Mouse (Mus musculus): ENCODE results near the gene Pycr1.
A peak's percentile ranks its signal among the peaks of the same experiment; 100 is the strongest.
"Not testable (repeated sequence)": the region's sequence is repeated elsewhere in the genome, so short reads cannot be mapped to it uniquely, and the experiment has no call there.

The Pycr1 gene

DNA sequence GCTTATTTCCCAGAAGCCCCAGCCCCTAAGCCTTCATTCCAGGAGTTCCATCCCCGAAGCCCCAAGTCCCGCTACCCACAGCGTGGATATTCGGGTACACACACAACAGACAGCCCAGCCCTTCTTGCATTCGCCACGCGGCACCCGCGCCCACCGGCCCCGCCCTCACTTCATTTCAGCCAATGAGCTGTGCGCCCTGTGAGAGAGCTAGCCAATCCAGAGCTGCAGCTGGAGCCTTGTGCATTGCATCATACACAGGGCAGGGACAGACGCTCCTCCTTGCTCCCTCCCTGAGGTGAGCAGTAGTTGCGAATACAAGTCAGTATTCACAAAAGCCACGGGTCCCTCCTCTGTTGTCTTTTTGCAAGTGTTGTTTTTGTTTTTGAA lies at the start of gene Pycr1:
Gene Pycr1, minus strand, starts transcription at position 169 of the 387 bp plus-strand sequence.
- peak; percentile 90 for DNase-seq (ENCODE audit: low spot score)

DNA sequence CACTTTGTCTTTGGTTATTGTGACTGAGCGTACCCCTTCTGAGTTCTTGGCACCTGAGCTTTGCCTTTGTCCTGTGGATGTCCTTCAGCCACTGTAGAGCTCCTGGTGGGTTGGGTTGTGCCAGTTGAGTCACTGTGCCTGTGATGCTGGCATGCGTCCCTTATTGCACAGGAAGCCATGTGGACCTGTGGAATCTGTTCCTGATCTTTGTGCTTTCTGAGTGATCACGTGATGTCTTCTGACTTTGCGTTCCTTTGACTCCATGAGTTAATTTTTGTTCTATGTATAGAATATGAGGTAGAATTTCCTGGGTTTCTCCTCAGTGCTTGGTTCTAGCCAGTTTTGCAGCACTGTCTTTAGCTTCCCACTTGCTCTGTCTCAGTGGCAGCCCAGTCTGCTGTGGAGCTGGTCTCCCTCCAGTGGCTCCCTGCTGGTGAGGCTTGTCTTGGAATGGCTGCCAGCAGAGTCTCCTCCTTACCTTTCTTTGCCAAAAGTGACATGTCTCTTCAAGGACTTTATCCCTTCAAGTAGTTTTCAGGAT lies 49.0 kb upstream of the Pycr1 start:
- no peak for DNase-seq (ENCODE audit: low spot score)

DNA sequence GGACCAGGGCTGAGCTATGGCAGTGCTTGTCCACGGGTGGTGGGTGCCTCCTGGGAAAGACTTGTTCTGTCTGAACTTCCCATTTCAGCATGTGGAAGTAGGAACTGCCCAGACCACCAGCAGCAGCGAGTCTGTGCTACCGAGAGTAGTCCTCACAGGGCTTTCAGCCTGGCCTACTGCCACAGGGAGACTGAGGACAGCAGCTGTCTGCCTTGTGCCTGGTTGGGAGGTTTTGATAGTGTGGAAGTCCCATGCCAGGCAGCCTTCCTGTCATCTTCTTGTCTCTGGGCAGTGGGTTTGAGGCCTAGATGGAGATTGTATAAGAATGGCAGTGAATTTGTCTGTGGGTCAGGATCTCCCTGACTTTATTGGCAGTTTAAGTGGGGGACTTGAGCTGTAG lies 45.8 kb upstream of the Pycr1 start:
- no peak for DNase-seq (ENCODE audit: low spot score)

DNA sequence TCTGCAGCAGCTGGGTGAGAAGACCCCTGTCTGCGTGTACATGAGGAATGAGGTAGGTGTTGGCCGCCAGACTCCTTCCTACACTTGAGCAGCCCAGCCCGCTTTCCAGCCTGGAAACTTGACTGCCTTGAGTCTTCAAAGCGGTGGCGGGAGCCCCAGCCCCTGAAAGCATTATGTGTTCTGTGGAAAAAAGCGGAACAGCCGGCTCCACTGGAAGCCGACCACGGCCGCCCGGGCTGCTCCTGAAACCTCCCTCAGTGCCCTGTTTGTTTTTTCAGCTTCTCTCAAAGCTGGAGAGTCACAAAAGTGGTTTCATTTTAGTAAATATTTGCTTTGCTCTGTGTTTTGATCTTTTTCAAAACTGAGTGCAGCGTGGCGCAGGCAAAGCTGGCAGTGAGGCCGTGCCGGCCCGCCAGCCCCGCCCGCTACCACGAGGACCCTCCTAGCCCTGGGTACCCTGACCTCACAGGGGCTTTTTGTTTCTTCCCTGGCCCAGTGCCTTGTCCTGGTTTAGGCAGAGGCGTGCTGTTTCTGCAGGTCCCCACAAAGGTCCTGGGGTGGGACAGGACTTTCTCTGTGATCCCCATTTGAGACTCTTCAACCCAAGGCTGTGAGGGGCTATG lies 43.2 kb upstream of the Pycr1 start:
- no peak for DNase-seq (ENCODE audit: low spot score)

DNA sequence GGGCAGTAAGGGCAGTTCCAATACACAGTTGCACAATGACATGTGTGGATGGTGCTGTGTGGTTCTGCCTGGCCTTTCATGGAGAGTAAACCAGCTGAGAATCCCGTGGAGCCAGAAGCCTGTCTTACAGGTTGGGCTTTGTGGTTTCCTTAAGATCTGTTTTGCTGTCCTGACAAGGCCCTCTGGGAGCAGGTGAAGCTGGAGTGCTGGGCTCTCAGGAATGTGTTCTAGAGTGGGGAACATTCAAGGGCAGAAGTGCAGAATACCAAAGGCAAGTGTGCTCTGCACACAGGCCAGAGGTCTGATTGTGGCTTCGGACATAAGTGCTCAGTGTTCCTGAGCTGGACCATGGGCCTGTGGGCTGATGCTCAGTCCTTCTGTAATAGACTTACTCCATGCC lies 41.1 kb upstream of the Pycr1 start:
- DNase-seq (ENCODE audit: low spot score) = no peak

DNA sequence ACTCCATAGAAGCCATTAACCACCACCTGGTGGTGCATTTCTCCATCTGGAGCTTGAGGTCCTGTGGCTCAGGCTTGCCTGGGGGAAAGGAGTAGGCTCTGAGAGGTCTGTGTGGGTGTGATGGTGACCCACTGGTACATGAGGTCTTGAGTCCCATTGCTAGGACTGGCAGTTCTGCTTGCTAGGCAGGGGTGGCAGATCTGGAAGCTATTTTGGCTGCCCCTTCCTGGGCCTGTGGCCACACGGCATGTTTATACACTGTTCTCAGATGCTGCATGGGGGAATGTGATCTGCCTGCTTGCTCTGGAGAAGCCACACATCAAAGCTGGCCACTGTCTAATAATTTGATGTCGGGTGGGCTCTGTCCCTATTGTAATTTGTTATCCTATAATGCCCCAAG lies 40.5 kb upstream of the Pycr1 start:
- no peak for DNase-seq (ENCODE audit: low spot score)

DNA sequence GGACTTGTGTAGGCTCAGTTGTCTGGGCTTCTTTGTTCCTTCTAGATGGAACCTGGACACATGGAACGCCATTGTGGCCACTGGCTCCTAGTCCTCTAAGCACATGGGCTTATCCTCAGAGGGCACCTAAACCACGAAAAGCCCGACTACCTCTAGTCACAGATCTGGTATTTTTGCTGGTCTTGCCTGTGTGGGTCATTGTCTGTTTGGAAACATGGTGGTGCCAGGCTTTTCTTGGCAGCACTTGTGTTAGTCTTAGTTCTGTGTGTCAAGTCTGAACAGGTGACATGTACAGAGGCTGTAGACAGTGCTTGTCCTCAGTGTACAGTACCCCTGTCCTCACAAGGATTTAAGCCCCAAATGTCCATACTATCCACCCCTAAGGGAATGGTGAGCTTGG lies 40.0 kb upstream of the Pycr1 start:
- no peak for DNase-seq (ENCODE audit: low spot score)

DNA sequence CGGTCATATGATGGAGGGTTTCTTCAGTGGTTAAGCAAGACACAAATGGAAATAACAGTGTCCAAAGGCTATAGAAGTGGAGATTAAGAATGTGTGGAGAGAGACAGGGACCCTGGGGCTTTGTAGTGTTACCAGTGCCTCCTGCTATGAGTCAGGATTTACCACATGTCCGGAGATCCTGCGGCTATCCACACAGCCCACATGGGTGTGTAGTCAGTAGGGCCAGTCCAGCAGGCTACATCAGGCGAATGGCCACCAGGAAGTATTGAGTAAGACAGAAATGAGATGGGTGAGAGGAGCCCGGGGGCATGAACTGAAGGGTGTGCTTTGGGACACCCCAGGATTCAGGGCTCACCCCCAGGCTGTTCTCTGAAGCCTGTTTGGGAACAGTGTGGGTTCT lies 39.1 kb upstream of the Pycr1 start:
- DNase-seq (ENCODE audit: low spot score) = no peak

DNA sequence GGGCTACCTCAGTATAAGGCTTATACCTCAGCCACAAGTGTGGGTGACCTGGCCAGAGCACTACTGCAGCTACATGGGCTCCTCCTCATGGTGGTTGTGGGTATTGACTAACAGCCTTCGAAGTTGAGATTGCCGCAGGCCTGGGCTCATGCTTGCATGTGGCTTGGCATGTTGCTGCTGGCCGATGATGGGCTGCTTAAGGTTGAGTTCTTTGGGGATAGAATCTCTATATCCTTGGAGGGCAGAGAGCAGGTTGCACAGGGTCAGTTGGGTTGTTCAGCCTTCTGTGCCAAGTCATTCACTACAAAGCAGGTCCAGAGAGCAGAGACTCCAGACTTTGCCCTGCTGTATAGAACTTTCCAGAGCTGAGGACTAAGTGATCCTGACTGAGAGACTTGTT lies 36.3 kb upstream of the Pycr1 start:
- no peak for DNase-seq (ENCODE audit: low spot score)

DNA sequence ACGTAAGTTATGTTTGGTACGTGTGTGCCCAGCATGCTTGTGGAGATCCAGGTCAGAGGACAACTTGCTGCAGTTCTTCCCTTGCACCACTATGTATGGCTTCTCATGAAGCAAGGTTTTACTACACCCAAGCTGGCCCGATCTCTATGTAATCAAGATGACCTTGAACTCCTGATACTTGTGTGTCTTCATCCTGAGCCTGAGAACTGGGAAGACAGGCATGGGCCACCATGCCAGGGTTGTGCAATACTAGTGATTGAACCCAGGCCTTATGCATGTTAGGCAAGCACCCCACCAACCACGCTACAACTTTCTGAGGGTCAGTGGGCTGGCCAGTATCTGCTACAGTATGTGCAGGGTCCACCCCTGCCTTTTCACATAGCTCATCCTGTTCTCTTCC lies 33.4 kb upstream of the Pycr1 start:
- DNase-seq (ENCODE audit: low spot score) = no peak

DNA sequence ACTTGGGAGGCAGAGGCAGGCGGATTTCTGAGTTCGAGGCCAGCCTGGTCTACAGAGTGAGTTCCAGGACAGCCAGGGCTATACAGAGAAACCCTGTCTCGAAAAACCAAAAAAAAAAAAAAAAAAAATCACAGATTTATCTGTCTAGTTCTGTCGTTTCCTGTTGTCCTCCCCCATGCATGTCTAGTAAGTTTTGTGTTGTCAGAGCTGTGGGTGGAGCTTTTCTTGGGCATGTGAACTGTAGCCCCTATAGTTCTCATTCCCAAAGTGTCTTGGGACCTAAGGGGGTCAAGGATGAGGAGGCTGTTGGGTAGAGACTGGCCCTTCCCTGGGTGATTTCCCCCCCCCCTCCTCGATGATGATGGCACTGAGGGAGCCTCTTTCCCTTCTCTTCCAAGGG lies 32.3 kb upstream of the Pycr1 start:
- not testable (repeated sequence) for DNase-seq (ENCODE audit: low spot score)

DNA sequence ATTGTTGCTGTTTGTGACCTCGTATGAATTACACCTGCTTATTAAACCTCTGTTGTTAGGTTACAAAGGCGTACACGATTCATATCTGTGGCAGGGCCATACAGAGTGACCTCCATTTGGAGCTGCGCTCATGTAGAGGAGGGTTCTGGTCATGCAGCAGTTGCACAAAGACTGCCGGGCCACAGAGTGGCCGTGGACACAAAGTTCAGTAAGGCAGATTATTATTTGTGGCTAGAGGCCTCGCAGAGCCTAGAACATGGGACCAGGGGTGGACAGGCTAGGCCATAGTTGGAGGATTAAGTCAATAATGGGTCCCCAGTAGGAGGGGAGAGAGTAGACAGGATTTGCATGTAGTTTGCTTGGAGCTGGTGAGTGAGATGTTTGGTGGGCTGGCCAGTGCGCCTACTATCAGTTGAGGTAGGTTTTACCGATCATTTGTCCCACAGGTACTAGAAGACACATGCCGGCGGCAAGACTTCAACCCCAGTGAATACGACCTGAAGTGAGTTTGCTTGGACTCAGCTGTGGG lies 30.1 kb upstream of the Pycr1 start:
- no peak for DNase-seq (ENCODE audit: low spot score)

DNA sequence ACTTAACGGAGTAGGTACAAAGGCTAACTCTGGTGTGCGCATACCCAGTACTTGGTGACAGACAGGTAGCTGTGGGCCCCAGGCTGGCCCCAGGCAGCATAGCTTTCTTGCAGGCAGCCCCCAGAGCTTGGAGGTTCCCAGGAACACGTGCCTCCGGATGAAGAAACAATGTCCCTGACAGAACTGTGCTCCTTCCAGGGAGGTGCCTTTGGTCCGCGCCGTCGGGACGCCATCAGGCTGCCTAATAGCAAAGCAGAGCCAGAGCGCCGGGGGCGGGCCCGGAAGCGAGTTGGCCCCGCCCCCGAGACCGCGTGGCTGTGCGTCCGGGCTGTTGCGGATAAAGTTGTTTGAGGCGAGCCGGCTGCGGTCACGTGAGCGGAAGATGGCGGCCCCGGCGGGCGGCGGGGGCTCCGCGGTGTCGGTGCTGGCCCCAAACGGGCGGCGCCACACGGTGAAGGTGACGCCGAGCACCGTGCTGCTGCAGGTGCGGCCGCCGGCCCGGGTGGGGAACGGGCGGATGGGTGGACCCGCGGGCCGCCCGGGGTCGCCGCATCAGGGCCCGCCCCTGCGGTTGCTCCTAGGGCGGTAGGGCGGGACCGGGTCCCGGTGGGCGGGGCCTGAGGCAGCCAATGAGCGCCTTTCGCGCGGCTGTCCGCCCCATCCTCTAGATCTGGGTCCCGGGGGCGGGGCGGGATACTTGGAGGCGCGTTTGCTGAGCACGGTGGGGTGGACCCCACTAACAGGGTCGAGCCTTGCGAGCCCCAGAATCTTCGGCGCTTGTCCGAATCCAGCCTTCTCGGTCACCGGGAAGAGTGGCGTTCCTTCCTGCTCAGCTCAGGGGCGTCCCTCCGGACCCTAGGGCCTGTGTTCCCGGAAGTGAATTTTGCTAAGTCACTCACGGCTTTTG lies 29.4 kb upstream of the Pycr1 start, which contains the start of gene Aspscr1:
Gene Aspscr1, plus strand, starts transcription at position 287 of the 907 bp plus-strand sequence.
- DNase-seq (ENCODE audit: low spot score) = peak; percentile 95

DNA sequence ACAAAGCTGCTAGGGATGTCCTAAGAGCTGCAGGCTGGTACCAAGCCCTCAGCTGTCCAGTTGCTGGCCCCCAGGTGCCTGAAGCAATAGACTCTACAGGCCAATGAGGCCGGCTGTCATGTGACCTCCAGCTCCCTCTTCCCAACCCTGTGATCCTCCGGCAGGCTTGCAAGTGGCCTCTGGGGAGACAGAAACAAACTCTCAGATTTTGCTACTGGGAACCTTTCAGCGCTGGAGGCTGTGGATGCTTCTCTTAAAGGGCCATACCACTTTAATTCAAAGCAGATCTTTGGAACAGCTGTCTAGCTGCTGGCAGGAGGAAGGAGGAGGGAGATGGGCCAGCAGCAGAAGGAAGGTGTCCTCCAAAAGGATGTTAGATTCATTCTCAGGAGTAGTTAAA lies 23.0 kb upstream of the Pycr1 start:
- no peak for DNase-seq (ENCODE audit: low spot score)

DNA sequence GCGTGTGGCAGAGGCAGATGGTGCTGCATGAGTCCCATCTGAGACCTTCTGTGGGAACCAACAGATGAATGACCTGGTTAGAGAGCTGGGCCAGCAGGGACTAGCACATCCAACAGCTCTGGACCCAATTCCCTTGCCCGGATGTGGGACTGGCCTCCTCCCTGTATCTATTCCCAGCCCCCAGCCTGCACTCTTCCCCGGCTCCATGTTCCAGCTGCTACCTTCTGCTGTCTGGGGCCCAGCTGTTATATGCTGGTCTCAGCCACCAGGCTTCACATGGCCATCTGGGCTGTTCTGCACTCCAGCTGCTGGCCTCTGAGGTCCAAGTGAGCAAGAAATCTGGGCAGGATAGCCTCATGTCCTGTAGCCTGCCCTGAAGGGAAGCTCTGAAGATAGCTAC lies 21.8 kb upstream of the Pycr1 start:
- DNase-seq (ENCODE audit: low spot score) = no peak

DNA sequence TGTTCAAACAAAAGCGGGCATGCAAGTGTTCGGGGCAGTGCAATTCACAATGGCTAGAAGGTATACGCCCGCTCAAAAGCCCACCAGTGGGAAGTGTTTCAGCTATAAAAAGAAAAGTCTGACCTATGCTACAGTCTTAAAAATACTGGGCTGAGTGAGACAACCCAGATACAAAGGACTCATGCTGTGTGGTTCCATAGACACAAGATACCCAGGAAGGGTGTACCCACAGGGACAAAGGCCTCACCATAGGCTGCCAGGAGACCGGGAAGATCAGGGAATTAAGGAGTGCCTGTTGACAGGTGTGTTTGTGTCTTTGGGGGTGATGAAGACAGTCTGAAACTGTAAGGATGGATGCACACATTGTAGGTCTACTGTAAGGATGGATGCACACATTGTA lies 20.1 kb upstream of the Pycr1 start:
- no peak for DNase-seq (ENCODE audit: low spot score)

DNA sequence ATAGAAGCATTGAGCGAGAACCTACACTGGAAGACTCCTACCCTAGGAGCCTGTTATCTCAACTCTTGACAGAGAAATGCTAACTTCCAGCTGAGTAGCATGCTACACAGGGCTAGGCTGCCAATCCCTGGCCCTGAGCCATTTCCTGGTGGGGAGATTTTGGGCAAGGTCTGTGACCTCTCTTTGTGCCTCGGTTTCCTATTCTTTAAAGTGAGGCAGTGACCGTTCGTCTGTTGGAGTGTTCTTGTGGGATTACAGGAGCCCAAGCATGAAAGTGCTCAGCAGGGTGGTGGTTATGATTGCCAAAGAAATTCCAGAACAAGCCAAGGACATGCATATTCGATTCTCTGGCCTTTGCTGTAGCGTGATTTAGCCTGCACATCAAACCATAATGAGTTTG lies 19.2 kb upstream of the Pycr1 start:
- no peak for DNase-seq (ENCODE audit: low spot score)

DNA sequence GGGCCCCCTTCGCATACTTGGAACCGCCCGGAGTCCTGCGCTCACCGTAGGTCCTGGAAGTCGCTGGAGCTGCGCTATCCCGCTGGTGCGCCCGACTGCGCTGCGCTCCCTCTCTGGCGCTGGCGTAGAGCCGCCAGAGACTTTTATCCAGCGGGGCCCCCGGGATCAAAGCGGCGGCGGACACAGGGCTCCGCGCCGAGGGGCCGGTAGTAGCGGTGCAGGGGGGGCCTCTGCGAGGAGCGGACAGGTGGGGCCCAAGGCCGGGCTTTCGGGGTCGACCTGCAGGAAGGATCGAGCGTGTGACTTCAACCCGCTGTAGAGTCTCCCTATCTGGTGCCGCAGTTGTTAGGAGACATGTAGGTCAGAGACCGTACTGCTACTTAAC lies 17.5 kb upstream of the Pycr1 start, which contains the start of gene Notum:
Gene Notum, minus strand, starts transcription at position 100 of the 385 bp plus-strand sequence.
- no peak for DNase-seq (ENCODE audit: low spot score)

DNA sequence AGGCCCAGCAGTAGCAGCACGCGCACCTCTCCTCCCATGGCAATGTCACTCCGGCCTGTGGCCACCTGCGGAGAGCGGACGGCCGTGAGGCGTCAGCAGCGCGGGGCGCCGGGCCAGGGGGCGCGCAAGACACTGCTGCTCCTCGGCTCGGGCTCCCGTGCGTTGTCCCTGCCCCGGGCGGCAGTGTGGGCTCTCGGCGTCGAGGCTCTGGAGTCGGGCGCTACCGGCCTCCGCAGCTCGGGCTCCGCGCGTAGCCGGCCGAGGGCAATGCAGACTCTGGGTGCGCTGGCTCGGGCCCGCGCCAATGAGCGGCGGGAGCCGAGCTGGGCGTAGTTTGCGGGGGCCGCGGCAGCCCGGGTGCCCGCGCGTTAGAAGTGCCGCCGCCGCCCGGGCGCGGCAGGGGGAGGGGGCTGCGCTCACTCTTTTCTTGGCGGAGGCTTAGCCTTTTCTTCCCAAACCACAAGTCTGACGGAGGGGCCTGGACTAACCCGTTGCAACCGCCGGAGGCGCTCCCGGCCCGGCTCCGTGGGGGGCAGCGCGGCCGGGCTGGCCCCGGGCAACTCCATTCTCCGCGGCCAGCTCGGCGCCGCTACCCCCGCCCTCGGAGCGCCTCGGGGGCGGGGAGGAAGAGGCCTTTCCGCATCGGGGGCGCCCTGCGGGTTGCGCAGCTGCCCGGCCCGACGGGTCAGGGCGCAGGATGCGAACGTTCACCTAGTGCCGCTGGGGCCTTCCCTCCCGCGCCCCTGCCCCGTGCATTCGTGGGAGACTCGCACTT lies 16.9 kb upstream of the Pycr1 start:
- no peak for DNase-seq (ENCODE audit: low spot score)

DNA sequence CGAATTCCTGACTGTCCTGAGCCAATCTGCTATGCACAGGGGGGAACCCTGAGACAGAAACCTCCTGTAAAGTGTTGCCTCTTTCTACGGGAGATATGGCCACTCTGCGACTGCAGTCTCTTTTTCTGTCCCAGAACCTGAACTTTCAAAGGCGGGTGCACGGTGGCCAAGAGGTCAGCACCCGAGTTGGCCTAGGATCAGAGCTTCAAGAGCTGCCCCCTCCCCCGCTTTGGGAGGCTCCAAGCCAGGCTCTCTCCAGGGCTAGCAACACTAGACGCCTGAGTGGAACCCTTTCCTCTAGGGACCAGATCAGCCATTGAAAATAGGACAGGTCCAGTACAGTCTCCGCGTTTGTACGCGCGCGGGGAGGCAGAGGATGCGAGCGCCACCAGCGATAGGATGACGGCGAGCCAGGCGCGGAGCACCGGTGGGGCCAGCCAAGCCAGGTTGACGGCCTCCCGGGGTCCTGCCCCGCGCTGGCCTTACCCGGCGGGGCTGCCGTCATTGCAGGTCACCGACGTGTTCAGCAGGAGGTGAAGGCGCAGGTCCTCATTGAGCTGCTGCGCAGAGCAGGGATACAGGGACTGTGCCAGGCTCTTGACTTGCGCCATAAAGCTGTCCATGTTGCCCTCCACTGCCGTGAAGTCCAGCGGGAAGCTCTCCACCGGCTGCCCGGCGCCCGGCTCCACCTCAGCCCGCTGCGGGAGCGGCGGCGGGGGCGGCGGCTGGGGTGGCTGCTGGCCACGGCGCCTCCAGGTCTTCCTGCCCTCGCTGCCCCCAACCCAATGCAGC lies 16.1 kb upstream of the Pycr1 start:
- DNase-seq (ENCODE audit: low spot score) = no peak

DNA sequence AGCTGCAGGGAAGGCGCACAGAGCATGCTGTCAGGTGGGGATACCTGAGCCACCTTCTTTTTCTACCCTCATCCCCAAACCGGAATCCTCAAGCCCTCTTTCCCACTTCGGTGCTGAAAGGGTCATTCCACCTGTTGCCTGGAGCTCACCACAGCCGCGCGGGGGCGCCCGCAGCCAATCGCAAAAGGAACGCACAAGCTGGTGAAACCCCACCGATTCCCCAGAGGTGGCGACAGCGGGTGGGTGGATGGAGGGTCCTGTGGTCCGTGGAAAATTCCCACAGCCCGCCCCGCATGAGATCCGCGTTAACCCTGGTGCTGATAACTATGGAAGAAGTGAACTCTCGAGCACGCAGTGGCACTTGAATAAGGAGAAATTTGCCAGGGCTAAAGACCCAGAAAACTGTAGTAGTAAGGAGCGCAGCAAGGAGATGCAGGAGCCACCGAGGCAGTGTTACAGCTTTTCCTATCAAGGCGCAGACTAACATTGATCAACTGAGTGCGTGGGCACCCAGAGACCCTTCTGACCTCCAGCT lies 15.4 kb upstream of the Pycr1 start:
- peak; percentile 64 for DNase-seq (ENCODE audit: low spot score)

Measured in testis, postnatal 14 days (tissue).